Mouse (Mus musculus) retina, postnatal 7 days (tissue): ENCODE data around the gene Gm28035.

Experiments
- DNase-seq: peaks from one replicate; pipeline ENCODE4 v3.0.0-alpha.2; 2012; ENCODE audit warnings: low read depth, low spot score

Gene Gm28035

GRCm38 (mm10) chr2:30238906-30239465 is 1.4 kb upstream of the Gm28035 start:
- no peak for DNase-seq

GRCm38 (mm10) chr2:30239777-30240176 is 590 bp upstream of the Gm28035 start:
- no peak for DNase-seq

- no peak for DNase-seq
These were observed 2.1 kb downstream of the Gm28035 start for GRCm38 (mm10) chr2:30242509-30242908.

GRCm38 (mm10) chr2:30243391-30243790 is 3.0 kb downstream of the Gm28035 start:
- no peak for DNase-seq

- DNase-seq = no peak
These were observed 4.3 kb downstream of the Gm28035 start for GRCm38 (mm10) chr2:30244595-30245178.

GRCm38 (mm10) chr2:30247036-30247435 is 6.7 kb downstream of the Gm28035 start:
- DNase-seq = no peak

GRCm38 (mm10) chr2:30247681-30248080 is 7.3 kb downstream of the Gm28035 start:
- DNase-seq = no peak

GRCm38 (mm10) chr2:30249182-30249581 is 8.8 kb downstream of the Gm28035 start:
- no peak for DNase-seq

GRCm38 (mm10) chr2:30250166-30251128 is 10.1 kb downstream of the Gm28035 start:
- DNase-seq = no peak

- DNase-seq = no peak
These were observed 11.2 kb downstream of the Gm28035 start for GRCm38 (mm10) chr2:30251417-30252104.

- no peak for DNase-seq
These were observed 12.2 kb downstream of the Gm28035 start for GRCm38 (mm10) chr2:30252521-30252920.

- no peak for DNase-seq
These were observed 13.4 kb downstream of the Gm28035 start for GRCm38 (mm10) chr2:30253809-30254208.

GRCm38 (mm10) chr2:30255631-30256395 is 15.4 kb downstream of the Gm28035 start:
- DNase-seq = no peak

- no peak for DNase-seq
These were observed 16.4 kb downstream of the Gm28035 start for GRCm38 (mm10) chr2:30256616-30257350.

GRCm38 (mm10) chr2:30257699-30258460 is 17.5 kb downstream of the Gm28035 start:
- DNase-seq = no peak

- no peak for DNase-seq
These were observed 18.2 kb downstream of the Gm28035 start for GRCm38 (mm10) chr2:30258600-30258999.

GRCm38 (mm10) chr2:30259131-30260064 is 19.0 kb downstream of the Gm28035 start:
- no peak for DNase-seq

GRCm38 (mm10) chr2:30261064-30261736 is 20.8 kb downstream of the Gm28035 start:
- no peak for DNase-seq
